Mouse (Mus musculus) bone marrow macrophage, adult 2 months (primary cell): ENCODE data around the gene Hpn.

Experiments used
- CTCF ChIP-seq: IDR thresholded peaks from 2 replicates; pipeline ENCODE4 v1.5.1; 2012; ENCODE audit warnings: low read depth, mild to moderate bottlenecking, low read length, moderate library complexity
- POLR2A ChIP-seq: IDR thresholded peaks from 2 replicates; pipeline ENCODE4 v1.6.1; 2012; ENCODE audit warnings: mild to moderate bottlenecking, low read depth, low read length, borderline replicate concordance

- TF ChIP-seq CTCF (no peak), POLR2A (no peak)
These were observed 34.9 kb upstream of the Hpn start for GRCm38 (mm10) chr7:31149751-31150565.
